Mouse (Mus musculus) embryonic stem cell, embryonic (primary cell): Measurements from ENCODE around the gene Dpp6.

Source experiments
- CTCF ChIA-PET, 4 experiments: fragments of 300-600 bp in 2 of 4; fragments of 350-600 bp in 2 of 4; sonication (Branson Sonifier 250); formaldehyde crosslinking; loops; one replicate each; lab custom pipeline; 2022; ENCODE audit warnings: inconsistent platforms in 2 of 4; lab: Charles Lee
- POLR2A ChIA-PET, 4 experiments: fragments of 300-600 bp in 2 of 4; fragments of 350-600 bp in 2 of 4; sonication (Branson Sonifier 250); formaldehyde crosslinking; loops; one replicate each; lab custom pipeline; 2022; ENCODE audit warnings: antibody characterized with exemption in 4 of 4, inconsistent platforms in 1 of 4; lab: Charles Lee

Gene Dpp6

DNA sequence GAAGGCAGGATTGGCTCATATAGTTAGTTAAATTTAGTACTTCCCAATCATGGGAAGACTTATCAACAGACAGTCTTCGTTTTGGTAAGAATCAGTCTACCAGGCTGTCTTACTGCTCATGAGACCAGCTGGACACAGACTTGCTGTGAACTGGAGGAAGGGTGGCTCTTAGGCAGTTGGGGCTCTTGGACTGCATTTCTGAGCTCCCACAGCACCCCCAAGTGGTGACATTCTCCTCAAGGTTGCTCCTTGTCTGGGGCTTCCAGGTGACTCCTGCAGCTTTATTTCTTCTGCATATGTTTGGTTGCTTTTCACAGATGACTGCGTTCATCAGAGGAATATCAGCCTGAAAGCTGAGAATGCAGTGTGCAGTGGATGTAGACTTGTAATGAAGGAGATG lies 218.9 kb downstream of the Dpp6 start:
- POLR2A ChIA-PET = interaction anchor here in 1 of 4 experiments (1.4 kb wide), 1 partner anchor 132 kb away, joined by 4 read pairs; no protein-coding TSS in a partner anchor
- CTCF ChIA-PET = interaction anchor here (0.6 to 2.0 kb wide), 16 partner anchors 9 to 1443 kb away, joined by 3 to 16 read pairs (median 3); no protein-coding TSS in a partner anchor

DNA sequence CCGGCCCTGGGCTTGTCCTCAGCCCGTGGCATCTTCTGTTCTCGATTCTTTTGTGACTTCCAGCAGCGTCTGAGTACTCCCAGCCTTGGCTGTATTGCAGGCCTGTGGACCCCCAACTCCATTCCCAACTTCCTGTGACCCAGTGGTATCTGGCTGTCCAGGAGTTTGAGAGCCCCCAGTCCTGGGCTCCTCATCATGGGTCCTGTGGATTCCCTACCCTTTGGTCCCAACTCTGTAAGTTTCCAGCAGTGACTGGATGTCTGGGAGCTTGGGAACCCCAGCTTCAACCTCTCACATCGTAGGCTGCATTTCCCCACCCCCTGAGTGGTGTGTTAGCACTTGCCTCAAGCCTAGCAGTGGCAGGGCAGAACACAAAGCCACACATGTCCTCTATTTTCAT lies 220.8 kb downstream of the Dpp6 start:
- CTCF ChIA-PET = no interaction called here

DNA sequence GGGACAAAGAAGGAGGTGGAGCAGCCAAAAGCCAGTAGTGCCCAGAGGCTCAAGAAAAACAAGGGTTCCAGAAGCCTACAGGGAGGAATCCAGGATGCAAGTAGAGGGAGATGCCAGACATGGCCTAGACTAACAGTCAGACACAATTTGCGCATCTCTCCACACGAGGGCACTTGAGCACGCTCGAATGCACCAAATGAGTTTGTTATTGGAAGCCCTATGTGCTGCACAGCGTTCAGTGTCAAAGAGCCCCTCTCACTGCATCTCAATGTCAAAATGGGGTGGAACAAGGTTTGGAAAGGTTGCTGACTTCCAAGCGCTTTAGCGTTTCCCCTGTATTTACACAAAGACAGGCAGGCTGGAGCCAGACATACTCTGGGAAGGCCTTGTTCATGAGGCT lies 231.2 kb downstream of the Dpp6 start:
- CTCF ChIA-PET = interaction anchor here (0.8 to 4.0 kb wide), 10 partner anchors 12 to 604 kb away, joined by 3 to 18 read pairs (median 4); no protein-coding TSS in a partner anchor
- POLR2A ChIA-PET = no interaction called here

More for the DNA sequence above, 220.8 kb downstream of the Dpp6 start:
- POLR2A ChIA-PET = interaction anchor here in 1 of 4 experiments (0.7 kb wide), 1 partner anchor 1840 kb away, joined by 4 read pairs; no protein-coding TSS in a partner anchor

DNA sequence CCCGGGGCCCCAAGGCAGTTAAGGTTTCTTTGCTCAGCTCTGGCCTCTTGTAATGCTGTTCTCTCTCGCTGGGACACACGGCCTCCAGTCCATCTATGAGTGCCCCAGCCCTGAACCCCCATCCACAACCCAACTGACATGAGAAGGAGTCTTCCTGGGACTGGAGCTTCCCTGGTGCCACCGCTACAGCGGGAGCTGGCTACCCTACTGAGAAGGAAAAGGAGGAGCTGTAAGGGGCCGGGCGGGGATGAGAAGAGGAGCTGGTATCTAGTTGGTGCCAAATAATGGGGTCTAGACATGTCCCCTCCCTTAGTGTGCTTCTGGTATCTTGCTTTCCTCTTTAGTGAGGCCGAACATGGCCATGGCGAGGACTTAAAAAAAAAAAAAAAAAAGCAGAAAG lies 231.9 kb downstream of the Dpp6 start:
- POLR2A ChIA-PET = interaction anchor here in 2 of 4 experiments (0.6 to 0.7 kb wide), 2 partner anchors 53 to 732 kb away, joined by 3 read pairs; no protein-coding TSS in a partner anchor
- CTCF ChIA-PET = interaction anchor here (0.6 to 4.0 kb wide), 17 partner anchors 13 to 628 kb away, joined by 3 to 18 read pairs (median 4); no protein-coding TSS in a partner anchor

DNA sequence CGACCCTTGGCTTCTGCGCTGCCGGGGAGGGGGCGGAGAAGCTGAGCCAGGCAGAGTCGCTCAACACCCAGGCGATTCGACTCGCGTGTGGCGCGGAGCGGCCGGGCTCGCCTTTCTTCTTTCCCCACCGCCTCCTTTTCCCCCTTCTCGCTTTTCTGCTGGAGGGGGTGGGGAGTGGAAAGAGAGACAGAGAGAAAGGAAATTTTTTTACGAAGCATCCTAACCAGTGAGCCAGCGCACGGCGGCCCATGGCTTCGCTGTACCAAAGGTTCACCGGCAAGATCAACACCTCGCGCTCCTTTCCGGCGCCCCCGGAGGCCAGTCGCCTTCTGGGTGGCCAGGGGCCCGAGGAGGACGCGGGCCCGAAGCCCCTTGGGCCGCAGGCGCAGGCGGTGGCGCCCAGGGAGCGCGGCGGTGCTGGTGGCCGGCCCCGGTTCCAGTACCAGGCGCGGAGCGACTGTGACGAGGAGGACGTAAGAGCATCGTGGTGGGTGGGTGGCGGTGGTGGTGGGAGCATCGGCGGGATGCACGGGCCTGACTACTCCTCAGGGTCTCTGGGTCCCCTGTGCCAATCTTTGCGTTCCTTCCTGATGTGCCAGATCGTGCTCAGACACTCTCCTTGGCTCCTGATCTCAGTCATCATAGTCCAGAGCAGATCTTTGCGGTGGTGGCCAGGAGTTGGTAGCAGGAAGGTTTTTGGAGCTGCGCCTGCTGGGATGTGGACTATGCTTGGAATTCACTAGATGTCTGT lies 232.5 kb downstream of the Dpp6 start:
- CTCF ChIA-PET = interaction anchor here (0.5 to 4.0 kb wide), 16 partner anchors 14 to 1239 kb away, joined by 3 to 18 read pairs (median 4); no protein-coding TSS in a partner anchor
- POLR2A ChIA-PET = interaction anchor here in 2 of 4 experiments (0.6 to 1.0 kb wide), 3 partner anchors 53 to 733 kb away, joined by 3 read pairs; no protein-coding TSS in a partner anchor

DNA sequence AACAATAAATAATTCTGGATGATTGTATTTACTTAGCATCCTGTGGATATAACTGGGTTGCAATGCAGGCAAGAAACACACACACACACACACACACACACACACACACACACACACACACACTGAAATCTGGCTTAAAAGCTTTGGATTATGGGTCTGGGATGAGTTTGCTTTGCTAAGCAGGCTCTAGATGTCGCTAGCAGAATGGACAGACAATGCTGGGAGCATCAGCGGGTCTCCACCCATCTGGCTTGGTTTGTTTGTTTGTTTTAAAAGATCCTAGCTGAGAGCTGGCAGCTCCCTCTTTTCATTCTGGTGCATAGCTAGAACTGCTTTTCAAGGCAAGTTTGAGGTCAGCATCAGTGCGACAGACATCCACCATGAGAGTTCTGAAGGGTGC lies 234.2 kb downstream of the Dpp6 start:
- ChIA-PET POLR2A (interaction anchor here in 1 of 4 experiments (0.6 kb wide), 1 partner anchor 564 kb away, joined by 3 read pairs; no protein-coding TSS in a partner anchor), CTCF (interaction anchor here in 3 of 4 experiments (0.6 to 4.0 kb wide), 4 partner anchors 22 to 1189 kb away, joined by 3 to 18 read pairs (median 4); no protein-coding TSS in a partner anchor)

DNA sequence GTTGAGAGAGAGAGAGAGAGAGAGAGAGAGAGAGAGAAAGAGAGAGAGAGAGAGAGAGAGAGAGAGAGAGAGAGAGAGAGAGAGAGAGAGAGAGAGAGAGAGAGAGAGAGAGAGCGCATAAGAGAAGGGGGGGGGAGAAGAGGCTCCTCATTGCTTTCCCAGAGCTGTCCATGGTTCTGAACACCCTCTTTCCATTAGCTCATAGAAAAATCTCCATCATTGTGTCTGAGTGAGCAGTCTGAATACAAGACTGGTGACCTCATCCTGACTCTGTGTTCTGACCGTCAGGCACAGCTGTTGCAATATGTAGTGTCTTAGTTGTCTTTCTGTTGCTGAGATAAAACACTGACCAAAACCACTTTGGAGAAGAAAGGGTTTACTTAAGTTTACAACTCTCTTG lies 235.4 kb downstream of the Dpp6 start:
- ChIA-PET CTCF (interaction anchor here (0.6 to 1.0 kb wide), 9 partner anchors 16 to 770 kb away, joined by 3 to 8 read pairs (median 4); no protein-coding TSS in a partner anchor), POLR2A (interaction anchor here in 1 of 4 experiments (0.6 kb wide), 1 partner anchor 14 kb away, joined by 3 read pairs; no protein-coding TSS in a partner anchor)

DNA sequence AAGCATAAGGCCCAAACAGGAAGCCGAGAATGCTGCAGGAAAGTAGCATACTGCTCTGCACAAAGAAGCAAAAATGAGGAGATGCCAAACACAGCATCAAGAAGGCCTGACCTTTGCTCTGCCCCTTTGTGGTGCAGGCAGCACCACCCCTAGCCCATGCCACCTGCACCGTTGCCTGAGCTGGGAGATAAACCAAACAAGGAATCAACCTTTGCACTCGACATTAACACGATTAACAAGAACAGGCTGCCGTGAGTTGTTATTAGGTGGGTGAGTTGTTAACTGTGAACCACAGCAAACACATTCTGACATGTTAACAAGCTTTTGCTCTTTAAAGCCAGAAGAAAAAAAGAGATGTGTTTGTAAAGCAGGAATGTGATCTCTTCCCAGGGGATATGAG lies 239.4 kb downstream of the Dpp6 start:
- CTCF ChIA-PET = no interaction called here

DNA sequence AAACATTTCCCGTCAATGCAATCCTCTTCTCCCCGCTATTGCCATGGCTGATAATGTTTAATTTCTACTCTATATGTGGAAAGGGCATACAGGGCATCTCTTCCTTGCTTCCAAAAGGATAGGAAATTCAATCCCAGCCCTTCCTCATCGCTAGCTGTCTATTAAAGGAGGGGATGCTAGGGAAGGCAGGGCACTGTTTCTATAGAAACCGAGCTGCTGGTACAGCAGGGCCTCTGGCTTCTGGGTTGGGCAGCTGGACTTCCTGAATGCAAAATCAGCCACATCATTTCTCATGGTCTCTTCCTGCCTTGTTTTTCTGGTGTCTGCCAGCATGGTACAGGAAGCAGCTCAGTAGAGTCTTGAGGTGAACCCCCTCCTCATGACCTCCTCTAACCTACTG lies 243.1 kb downstream of the Dpp6 start:
- ChIA-PET POLR2A (no interaction called here), CTCF (interaction anchor here in 2 of 4 experiments (1.2 to 1.7 kb wide), 2 partner anchors 15 to 556 kb away, joined by 3 to 4 read pairs; no protein-coding TSS in a partner anchor)

More for the DNA sequence above, 239.4 kb downstream of the Dpp6 start:
- POLR2A ChIA-PET = interaction anchor here in 1 of 4 experiments (0.5 kb wide), 1 partner anchor 309 kb away, joined by 7 read pairs; no protein-coding TSS in a partner anchor

DNA sequence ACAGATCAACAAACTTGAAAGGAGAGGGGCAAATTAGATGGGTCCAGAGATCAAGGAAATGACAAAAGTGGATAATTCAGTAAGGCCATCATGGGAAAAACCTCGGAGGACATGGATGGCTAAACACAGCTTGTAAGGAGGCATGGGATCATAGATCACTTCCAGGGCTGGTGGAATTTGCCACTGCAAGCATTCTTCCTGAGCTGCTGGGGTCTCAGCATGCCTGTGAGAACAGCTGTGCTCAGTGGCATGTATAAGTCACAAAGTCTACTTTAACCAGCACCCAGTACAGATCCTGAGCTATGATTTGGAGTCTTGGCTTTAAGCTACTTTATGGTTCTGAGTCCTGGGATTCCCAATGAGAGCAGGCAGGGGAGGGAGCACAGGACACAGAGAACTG lies 246.9 kb downstream of the Dpp6 start:
- ChIA-PET CTCF (interaction anchor here in 3 of 4 experiments (1.2 to 1.8 kb wide), 3 partner anchors 11 kb away, joined by 3 to 12 read pairs (median 3); no protein-coding TSS in a partner anchor), POLR2A (interaction anchor here in 1 of 4 experiments (1.1 kb wide), 1 partner anchor 569 kb away, joined by 3 read pairs; no protein-coding TSS in a partner anchor)

DNA sequence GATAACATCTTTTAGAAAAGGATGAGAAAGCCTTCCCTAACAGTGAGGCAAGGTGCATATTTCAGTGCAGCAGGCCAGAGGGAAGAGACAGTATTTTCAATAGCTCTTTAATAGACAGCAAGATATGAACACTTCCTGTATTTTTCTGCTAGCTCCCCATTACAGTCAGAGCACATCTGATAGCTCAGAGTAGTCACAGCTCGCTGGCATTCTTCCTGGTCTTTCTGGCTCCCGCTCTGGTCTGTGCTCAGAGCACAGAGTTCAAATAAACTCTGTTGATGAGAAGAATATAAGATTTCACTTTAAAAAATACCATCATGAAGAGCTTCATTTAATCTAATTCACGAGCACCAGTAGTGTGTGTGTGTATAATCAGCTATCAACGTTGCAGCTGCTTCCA lies 249.8 kb downstream of the Dpp6 start:
- POLR2A ChIA-PET = interaction anchor here in 1 of 4 experiments (0.9 kb wide), 1 partner anchor 15 kb away, joined by 3 read pairs; no protein-coding TSS in a partner anchor
- CTCF ChIA-PET = interaction anchor here in 2 of 4 experiments (1.0 to 1.6 kb wide), 3 partner anchors 8 to 9 kb away, joined by 4 to 6 read pairs (median 4); no protein-coding TSS in a partner anchor

DNA sequence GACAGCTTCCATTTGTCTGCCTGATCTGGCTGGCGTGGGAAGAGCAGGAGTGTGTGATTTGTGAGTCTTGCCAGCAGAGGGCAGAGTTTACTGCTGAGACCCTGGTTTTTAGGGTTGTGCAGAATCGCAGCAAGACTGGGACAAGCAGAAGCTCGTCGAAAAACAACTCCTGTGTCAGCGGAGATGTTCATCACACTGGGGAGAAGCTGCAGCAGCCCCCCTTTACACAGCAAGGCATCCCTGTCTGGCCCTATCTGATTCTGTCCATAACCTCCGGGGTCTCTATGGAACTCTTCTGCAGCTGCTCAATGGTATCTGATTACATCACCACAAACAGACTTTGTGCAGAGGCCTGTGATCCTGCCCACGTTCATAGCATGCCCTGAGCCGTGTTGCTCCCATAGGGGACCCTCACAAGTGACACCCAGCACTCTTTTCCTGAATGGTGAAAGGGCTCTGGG lies 258.2 kb downstream of the Dpp6 start:
- CTCF ChIA-PET = interaction anchor here (0.6 to 3.1 kb wide), 88 partner anchors 8 to 662 kb away, joined by 3 to 65 read pairs (median 4); no protein-coding TSS in a partner anchor
- POLR2A ChIA-PET = interaction anchor here in 1 of 4 experiments (0.7 kb wide), 1 partner anchor 577 kb away, joined by 8 read pairs; no protein-coding TSS in a partner anchor

DNA sequence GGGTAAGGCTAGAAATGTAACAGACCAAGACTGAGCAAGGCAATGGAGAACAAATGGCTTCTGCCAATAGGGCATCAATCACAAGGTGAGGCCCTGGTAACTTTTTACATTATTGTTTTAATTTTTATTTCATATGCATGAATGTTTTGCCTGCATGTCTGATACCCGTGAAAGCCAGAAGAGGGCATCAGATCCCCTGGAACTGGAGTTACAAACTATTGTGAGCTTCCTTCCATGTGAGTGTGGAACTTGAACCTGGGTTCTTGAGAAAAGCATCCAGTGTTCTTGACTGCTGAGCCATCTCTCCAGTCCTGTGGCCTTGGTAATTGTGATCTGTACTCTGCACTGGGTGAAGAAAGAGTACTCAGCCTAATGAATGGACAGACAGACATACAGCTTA lies 259.0 kb downstream of the Dpp6 start:
- CTCF ChIA-PET = interaction anchor here (0.5 to 3.1 kb wide), 46 partner anchors 9 to 601 kb away, joined by 3 to 65 read pairs (median 6); no protein-coding TSS in a partner anchor

DNA sequence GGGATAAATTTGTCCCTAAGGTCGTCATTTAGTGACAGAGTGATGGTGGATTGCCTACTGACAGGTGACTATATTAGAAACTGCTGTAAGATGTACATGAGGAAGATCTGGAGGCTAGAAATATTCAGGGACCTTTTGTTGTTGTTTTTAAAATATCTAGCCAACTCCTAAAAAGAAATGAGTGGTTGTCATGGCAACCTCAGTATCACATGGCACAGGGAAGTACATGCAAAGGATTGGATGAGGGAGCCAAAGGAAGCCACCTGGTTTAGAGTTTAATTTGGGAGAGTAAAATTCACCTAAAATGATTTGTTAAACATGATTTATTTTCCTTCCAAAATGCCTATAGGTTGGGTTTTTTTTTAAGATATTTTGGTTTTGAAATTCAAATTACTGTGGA lies 260.8 kb downstream of the Dpp6 start:
- ChIA-PET POLR2A (no interaction called here), CTCF (no interaction called here)

More for the DNA sequence above, 259.0 kb downstream of the Dpp6 start:
- POLR2A ChIA-PET = interaction anchor here in 1 of 4 experiments (0.6 kb wide), 1 partner anchor 87 kb away, joined by 4 read pairs; no protein-coding TSS in a partner anchor

DNA sequence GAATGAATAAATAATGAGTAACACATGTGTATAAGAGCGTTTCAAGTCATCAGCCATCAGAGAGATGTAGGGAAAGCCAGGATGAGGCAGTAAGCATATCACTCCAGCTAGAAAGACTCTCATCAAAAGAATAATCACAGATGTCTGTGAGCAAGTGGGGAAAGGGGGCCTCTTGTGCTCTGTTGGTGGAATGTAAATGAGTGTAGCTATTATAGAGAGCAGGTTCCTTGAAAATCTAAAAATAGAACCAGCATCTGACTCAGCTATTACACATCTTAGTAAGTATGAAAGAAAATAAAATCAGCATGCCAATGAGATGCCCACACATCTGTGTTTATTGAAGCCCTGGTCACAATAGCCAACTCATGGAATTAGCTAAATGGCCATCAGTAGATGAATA lies 264.3 kb downstream of the Dpp6 start:
- ChIA-PET POLR2A (no interaction called here), CTCF (interaction anchor here in 1 of 4 experiments (1.7 kb wide), 1 partner anchor 460 kb away, joined by 4 read pairs; no protein-coding TSS in a partner anchor)

DNA sequence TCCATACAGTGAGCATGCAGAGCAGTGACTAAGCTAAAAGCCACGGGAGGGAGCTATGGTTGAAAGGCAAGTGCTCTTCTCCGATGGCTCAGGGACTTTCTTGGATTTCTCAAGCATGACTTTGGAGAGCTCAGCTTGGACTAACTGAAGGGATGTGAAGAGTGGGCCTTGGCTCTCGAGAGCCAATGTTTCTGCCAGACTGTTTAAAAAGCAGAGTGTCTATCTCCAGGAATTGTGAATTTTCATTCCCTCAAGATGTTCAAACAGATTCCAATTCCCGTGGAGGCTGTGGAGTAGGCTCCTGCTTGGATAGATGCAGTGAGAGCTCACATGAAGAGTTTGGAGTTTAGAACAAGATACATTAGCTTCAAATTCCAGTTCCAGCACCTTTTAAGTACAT lies 266.8 kb downstream of the Dpp6 start:
- ChIA-PET POLR2A (no interaction called here), CTCF (interaction anchor here in 3 of 4 experiments (0.6 to 1.4 kb wide), 4 partner anchors 9 to 568 kb away, joined by 3 to 9 read pairs (median 4); no protein-coding TSS in a partner anchor)

DNA sequence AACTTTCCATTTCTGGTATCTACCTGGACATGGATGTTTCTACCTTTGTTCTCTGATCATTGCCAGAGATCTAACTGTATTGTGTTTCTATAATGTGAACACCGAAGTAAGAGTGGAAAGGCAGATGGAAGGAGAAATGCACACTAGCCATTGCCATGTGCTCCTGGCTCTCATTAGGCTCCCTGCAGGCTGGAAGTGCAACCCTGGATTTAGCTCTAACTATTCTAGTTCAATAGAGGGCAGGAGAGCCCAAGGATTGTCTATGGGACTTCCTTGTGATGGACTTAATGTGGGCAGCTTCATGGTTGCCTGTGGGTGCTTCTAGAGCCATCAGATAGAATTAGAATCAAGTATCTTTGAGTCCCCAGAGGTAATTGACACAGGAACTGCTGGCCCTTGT lies 291.2 kb downstream of the Dpp6 start:
- ChIA-PET CTCF (no interaction called here), POLR2A (no interaction called here)

DNA sequence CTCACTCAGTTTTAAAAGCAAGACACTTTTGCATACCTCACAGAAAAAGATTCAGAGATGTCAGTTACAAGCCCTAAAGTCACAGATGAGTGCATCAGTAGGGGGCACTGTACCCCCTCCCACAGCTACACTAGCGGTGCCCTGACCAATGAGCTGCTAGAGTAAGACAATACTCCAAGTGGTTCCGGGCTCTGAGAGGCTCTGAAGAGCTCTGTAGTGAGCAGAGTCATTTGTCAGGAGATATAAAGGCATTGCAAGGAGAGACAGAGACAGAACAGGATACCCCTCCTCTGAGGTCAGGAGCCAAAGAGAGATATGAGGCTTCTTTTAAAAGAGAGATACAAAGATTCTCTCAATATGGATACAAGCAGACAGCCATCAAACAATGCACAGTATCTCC lies 305.5 kb downstream of the Dpp6 start:
- ChIA-PET CTCF (interaction anchor here in 2 of 4 experiments (0.5 to 1.5 kb wide), 4 partner anchors 47 to 530 kb away, joined by 3 to 6 read pairs (median 4); no protein-coding TSS in a partner anchor), POLR2A (no interaction called here)
